Mouse (Mus musculus) kidney, embryonic 16.5 days (tissue): ENCODE measurements around the gene Gm16181. TPM values are rescaled to one million over a fixed set of nuclear protein-coding genes. Genes with fewer than 3 reads are reported as not detected.

Experiments used
- ATAC-seq: fragments of 200-750 bp; cut with Nextera tagmentation; 2 replicates; pipeline ENCODE4 v1.8.0; 2017; ENCODE audit warnings: moderate TSS enrichment; ENCODE audit not compliant: low FRiP score, low TSS enrichment
- H3K27ac ChIP-seq: fragments of 300-500 bp; sonication (generic); 2 replicates; pipeline ENCODE4 v1.5.1; 2014; ENCODE audit warnings: low read length
- H3K27me3 ChIP-seq: fragments of 300-500 bp; sonication (generic); 2 replicates; pipeline ENCODE4 v1.6.1; 2014; ENCODE audit warnings: low read length, control low read depth, mixed read lengths; ENCODE audit not compliant: insufficient read depth
- H3K36me3 ChIP-seq: fragments of 300-500 bp; sonication (generic); 2 replicates; pipeline ENCODE4 v1.6.1; 2014; ENCODE audit warnings: low read length, control low read depth, mixed read lengths; ENCODE audit not compliant: insufficient read depth
- H3K4me1 ChIP-seq: fragments of 300-500 bp; sonication (generic); 2 replicates; pipeline ENCODE4 v1.6.1; 2014; ENCODE audit warnings: low read length, control low read depth, mixed read lengths; ENCODE audit not compliant: insufficient read depth
- H3K4me2 ChIP-seq: fragments of 300-500 bp; sonication (generic); replicated peaks from 2 replicates; pipeline ENCODE4 v1.6.1; 2014; ENCODE audit warnings: low read depth, low read length
- H3K4me3 ChIP-seq: fragments of 300-500 bp; sonication (generic); 2 replicates; pipeline ENCODE4 v1.5.1; 2014; ENCODE audit warnings: mild to moderate bottlenecking, low read length
- H3K9ac ChIP-seq: fragments of 300-500 bp; sonication (generic); replicated peaks from 2 replicates; pipeline ENCODE4 v1.6.1; 2014; ENCODE audit warnings: low read length
- H3K9me3 ChIP-seq: fragments of 300-500 bp; sonication (generic); 2 replicates; pipeline ENCODE4 v1.6.1; 2016; ENCODE audit warnings: low read length, control low read depth
- WGBS: fragments of 180-500 bp; shearing (Covaris S2); extraction: QIAGEN DNeasy Blood & Tissue Kit; methylation state at CpG from one replicate; pipeline ENCODE4 v1.1.7; 2014; 5-methylcytosine and 5-hydroxymethylcytosine counted together
- polyA plus RNA-seq: library from polyadenylated mRNA; unstranded; fragments of >200 nt; fragmentation: Nextera tagmentation; extraction: Ambion mirVana; gene quantifications from 2 replicates; pipeline ENCODE4 v1.2.1, GENCODE M21; 2015

The Gm16181 gene
- polyA plus RNA-seq, 1 experiment from 2014 or later: 0.56 TPM

DNA sequence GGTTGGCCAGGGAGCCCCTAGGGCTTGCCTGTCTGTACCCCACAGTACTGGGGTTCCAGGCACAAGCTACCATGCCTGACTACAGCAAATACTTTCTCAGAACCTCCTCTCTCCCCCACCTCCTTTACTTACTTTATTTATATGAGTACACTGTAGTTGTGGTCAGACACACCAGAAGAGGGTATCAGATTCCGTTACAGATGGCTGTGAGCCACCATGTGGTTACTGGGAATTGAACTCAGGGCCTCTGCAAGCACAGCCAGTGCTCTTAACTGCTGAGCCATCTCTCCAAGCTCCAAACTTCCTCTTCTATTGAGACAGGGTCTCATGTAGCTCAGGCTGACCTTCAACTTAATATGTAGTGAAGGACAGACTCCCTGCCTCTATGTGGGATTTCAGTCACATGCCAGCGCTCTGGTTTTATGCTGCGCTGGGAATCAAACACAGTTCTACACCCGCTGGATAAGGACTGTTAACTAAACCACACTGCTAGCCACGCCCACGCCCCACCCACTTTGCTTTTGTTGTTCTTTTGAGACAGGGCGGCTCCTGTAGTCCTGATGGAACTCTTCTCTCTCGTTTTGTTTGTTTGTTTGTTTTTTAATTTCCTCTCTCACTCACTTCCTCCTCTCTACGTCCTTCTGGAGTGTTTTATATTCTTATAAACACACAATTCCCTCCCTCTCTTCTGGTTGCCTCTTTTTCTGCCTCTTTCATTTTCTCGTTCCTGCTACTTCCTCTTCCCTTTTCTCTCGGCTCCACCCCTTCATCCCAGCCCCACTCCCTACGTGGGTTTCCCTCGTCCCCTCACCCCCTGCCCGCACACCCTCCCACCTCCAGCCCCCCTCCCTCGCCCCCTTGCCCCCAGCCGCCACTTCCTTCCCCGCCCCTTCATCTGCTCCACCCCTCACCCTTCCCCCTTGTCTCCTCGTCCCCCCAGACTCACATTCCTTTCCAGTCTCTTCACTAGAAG is 34.7 kb upstream of the Gm16181 start:
- Histone ChIP-seq H3K27me3 (no peaks in the 10 kb centered on the region), H3K36me3 (no peaks in the 10 kb centered on the region), H3K9me3 (no peaks in the 10 kb centered on the region), H3K4me2 (peak overlapping the region; percentile 64), H3K27ac (peak overlapping the region; percentile 70), H3K4me1 (0 out of 2 replicates have a peak, but pooled peaks cover 6% of the 10 kb centered on the region), H3K4me3 (peak overlapping the region; percentile 49), H3K9ac (peak overlapping the region; percentile 28)
- WGBS: 3% methylated on average over 16 of the region's 18 CpGs
- peak; percentile 66 for ATAC-seq

DNA sequence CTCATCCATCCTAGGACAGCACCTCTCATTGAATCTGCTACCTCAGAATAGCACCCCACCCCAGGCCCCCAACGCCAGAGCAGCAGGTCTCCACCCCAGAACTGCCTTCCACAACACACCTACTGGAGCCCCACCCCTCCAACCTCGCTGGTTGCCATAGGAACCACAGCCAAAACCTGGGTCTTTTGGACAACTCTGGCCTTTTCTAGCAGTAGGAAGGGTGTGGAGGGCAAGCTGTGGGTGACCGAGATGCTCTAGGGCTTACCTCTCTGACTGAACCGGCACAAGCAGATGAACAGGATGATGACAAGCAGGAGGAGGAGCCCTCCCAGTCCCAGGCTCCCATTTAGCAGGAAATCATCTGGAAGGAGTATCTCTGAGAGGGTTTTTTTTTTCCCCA is 34.0 kb upstream of the Gm16181 start:
- Histone ChIP-seq H3K27me3 (no peaks in the 10 kb centered on the region), H3K36me3 (no peaks in the 10 kb centered on the region), H3K4me2 (peak overlapping the region; percentile 64), H3K9me3 (no peaks in the 10 kb centered on the region), H3K27ac (peak overlapping the region; percentile 70), H3K9ac (peak overlapping the region; percentile 28; the same call in 1 of the 2 replicates), H3K4me1 (0 out of 2 replicates have a peak, but pooled peaks cover 6% of the 10 kb centered on the region), H3K4me3 (peak overlapping the region; percentile 49)
- WGBS: 0% methylated on average over 4 of the region's 4 CpGs
- peak; percentile 36; the same call in 1 of the 2 replicates for ATAC-seq

DNA sequence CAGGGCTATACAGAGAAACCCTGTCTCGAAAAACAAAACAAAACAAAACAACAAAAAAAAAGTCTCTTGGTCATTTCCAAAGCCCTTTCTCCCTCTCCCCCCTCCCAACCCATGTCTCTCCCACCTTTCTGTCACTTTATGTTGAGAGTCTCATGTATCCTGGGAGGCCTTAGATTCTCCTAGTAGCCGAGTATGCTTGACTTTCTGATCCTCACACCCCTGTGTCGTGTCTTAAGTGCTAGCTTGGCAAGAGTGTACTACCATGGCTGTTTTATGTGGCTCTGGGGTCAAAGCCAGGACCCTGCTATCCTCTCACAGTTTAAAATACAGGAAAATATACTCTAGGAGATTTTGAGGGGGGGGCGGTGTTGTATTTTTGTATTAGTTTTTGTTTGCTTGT is 33.3 kb upstream of the Gm16181 start:
- Histone ChIP-seq H3K36me3 (no peaks in the 10 kb centered on the region), H3K4me2 (no peak overlapping the region), H3K9ac (no peak overlapping the region), H3K4me1 (0 out of 2 replicates have a peak, but pooled peaks cover 6% of the 10 kb centered on the region), H3K4me3 (no peak overlapping the region), H3K27me3 (no peaks in the 10 kb centered on the region), H3K9me3 (no peaks in the 10 kb centered on the region), H3K27ac (no peak overlapping the region)
- no peak for ATAC-seq
- WGBS: 55% methylated on average over 4 of the region's 4 CpGs

DNA sequence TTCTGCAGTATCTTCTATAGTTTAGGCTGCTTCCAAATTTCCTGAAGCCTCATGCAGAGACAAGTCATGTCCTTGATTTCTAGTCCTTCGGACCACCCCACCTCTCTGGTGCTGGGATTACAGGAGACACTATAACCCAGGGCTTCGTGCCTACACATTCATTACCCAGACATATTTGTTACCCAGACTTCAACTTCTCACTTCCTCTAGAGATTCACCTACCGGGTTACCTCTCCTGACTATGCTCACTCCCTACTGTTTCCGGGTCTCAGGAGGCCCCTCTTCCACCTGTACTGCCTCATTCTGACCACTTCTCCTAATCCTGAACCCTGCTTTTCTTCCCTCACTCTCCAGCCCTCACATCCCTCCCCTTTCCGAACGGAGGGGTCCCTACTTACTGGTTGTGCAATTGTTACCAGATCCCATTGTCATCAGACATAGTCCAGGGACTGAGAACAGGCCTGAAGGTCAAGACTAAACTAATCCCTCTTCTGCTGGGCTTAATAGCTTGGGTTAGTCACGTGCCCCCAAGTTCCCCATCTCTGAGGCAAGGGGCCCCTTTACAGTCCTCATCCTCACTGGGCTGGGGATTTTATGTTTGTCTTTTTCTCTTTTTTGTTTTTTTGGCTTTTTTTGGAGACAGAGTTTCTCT is 32.5 kb upstream of the Gm16181 start, which contains the start of gene Lst1:
Lst1 (minus strand) TSS at position 481 of the 652 bp plus-strand sequence.
- no peaks in the 10 kb centered on the region for H3K36me3 ChIP-seq
- H3K27ac ChIP-seq: no peak within 1 kb of the TSS
- no peaks in the 10 kb centered on the region for H3K9me3 ChIP-seq
- no peak for ATAC-seq
- 73% methylated on average over 7 of the region's 7 CpGs for WGBS
- no peak within 1 kb of the TSS for H3K4me3 ChIP-seq
- 0 out of 2 replicates have a peak, but pooled peaks cover 6% of the 10 kb centered on the region for H3K4me1 ChIP-seq
- no peak within 1 kb of the TSS for H3K4me2 ChIP-seq
- H3K9ac ChIP-seq: no peak within 1 kb of the TSS
- no peaks in the 10 kb centered on the region for H3K27me3 ChIP-seq

DNA sequence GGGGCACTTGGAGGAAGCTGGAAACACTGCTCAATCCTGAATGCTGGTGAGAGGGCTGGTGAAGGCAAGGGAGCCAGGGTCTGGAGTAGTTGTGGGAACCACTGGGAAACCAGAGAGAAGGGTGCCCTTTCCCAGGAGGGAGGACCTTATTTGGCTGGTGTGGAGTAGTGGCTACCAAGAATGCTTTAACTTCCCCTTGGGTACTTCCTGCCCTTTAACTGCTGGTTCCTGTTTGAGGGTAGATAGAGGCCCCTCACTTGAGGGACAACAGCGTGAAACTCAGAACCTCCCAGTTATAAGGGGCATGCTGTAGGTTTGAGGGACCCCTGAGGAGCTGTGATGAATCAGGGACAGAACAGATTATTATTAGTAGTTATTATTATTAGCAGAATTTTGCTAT is 31.4 kb upstream of the Gm16181 start:
- Histone ChIP-seq H3K4me1 (0 out of 2 replicates have a peak, but pooled peaks cover 6% of the 10 kb centered on the region), H3K9ac (no peak overlapping the region), H3K4me3 (no peak overlapping the region), H3K27me3 (no peaks in the 10 kb centered on the region), H3K36me3 (no peaks in the 10 kb centered on the region), H3K9me3 (no peaks in the 10 kb centered on the region), H3K4me2 (no peak overlapping the region), H3K27ac (no peak overlapping the region)
- 48% methylated on average over 1 of the region's 1 CpGs for WGBS
- ATAC-seq: no peak

DNA sequence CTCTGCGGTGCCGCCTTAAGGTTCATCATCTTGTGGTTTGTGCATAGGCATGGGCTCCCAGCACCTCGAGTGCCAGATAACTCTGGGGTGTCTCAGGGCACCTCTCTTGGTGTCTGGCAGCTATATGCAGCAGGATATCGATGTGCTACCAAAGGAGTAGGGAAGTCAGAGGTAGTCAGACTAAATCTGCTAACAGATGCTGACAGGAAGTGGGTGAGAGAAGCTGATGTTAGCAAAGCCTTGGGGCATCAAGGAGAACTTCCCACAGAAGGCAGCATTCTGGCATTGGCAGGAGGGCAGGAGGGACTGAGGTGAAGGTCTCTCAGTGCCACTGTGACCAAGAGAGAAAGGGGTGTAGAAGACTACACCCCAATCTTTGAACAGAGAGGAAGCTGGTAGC is 30.5 kb upstream of the Gm16181 start:
- H3K4me1 ChIP-seq: peaks cover 11% of the 10 kb centered on the region; the same call in 1 of the 2 replicates
- H3K36me3 ChIP-seq: no peaks in the 10 kb centered on the region
- ATAC-seq: no peak
- no peak overlapping the region for H3K4me2 ChIP-seq
- no peak overlapping the region for H3K9ac ChIP-seq
- H3K9me3 ChIP-seq: no peaks in the 10 kb centered on the region
- peaks cover 2% of the 10 kb centered on the region for H3K27me3 ChIP-seq
- no peak overlapping the region for H3K27ac ChIP-seq
- WGBS: 78% methylated on average over 4 of the region's 4 CpGs
- no peak overlapping the region for H3K4me3 ChIP-seq

DNA sequence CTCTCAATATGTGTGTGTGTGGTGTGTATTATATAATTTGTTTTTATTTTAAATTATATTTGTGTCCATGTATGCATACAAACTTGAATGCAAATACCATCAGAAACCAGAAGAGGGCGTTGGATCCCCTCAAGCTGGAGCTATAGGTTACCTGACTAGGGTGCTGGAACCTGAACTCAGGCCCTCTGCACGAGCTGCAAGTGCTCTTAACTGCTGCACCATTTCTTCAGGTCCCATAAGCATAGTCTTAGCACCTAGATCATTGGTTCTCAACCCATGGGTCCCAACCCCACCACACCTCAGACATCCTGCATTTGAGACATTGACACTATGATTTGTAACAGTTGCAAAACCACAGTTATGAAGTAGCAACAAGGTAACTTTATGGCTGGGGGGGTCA is 28.9 kb upstream of the Gm16181 start:
- no peaks in the 10 kb centered on the region for H3K36me3 ChIP-seq
- no peak for ATAC-seq
- peaks cover 15% of the 10 kb centered on the region for H3K27me3 ChIP-seq
- 69% methylated on average over 2 of the region's 2 CpGs for WGBS
- H3K4me3 ChIP-seq: no peak overlapping the region
- no peaks in the 10 kb centered on the region for H3K9me3 ChIP-seq
- no peak overlapping the region for H3K9ac ChIP-seq
- no peak overlapping the region for H3K4me2 ChIP-seq
- peaks cover 14% of the 10 kb centered on the region for H3K4me1 ChIP-seq
- H3K27ac ChIP-seq: no peak overlapping the region

DNA sequence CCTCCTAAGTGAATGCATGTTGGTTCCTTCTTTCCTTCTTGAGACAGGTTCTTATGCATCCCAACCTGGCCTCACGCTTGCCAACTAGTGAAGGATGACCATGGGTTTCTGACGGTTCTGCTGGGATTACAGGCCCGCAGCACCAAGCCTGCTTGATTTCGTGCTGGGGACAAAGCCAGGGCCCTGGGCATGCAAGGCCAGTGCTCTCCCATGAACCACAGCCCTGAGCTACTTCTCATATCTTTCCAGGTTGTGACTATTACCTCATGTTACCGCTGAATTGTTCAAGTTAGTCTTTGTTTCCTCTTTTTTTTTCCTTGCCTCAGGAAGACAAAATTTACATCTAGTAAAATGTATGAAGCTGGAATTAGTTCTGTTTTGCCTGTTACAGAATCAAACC is 27.7 kb upstream of the Gm16181 start:
- no peak overlapping the region for H3K4me2 ChIP-seq
- ATAC-seq: no peak
- no peak overlapping the region for H3K27ac ChIP-seq
- 80% methylated on average over 5 of the region's 5 CpGs for WGBS
- no peak overlapping the region for H3K9ac ChIP-seq
- H3K36me3 ChIP-seq: no peaks in the 10 kb centered on the region
- peaks cover 19% of the 10 kb centered on the region for H3K27me3 ChIP-seq
- H3K9me3 ChIP-seq: no peaks in the 10 kb centered on the region
- peaks cover 14% of the 10 kb centered on the region for H3K4me1 ChIP-seq
- no peak overlapping the region for H3K4me3 ChIP-seq

DNA sequence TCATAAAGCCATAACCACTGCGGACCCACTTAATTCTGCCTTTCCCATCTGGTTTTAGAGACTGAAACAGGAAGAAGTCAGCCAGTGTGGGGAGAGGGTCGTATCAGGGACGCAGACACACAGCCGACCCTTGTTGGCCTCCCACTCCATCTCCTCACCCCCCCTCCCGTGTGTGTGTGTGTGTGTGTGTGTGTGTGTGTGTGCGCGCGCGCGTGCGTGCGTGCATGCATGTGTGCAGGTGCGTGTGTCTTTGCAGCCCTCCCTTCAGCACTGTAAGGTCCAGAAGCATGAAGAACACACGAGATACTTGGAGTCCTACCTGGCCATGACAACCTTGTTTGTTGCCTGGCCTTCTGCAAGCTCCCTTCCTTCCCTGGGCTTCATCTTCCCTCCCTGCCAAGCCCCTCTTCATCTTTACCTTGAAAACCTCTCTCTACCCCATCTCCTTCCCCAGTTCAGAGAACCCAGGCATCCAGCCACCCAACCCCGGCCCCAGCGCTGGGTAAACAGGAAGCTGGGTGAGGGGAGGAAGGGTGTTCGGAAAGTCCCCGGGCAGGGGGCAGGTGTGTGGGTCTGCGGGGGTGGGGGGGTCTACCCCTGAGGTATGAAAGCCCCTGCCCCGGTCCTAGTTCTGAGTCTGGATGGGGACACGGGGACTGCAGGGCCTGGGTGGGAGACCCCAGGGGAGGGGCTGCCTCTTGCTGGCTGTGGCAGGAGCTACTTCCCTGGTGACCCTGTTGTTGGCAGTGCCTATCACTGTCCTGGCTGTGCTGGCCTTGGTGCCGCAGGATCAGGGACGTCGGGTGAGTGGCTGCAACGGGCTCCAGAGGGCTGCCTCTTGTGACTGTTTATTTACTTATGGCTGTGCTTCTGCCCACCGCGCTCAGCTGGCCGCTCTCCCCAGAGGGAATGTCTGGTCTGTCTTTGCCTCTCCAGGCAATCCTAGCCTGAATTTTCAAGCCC is 26.5 kb upstream of the Gm16181 start, which contains the start of gene Ltb:
Ltb (plus strand) TSS at position 559 of the 963 bp plus-strand sequence.
- Histone ChIP-seq H3K4me1 (peaks cover 14% of the 10 kb centered on the region), H3K9ac (peak within 1 kb of the TSS; percentile 47; the same call in 1 of the 2 replicates), H3K4me3 (peak within 1 kb of the TSS; percentile 43), H3K9me3 (no peaks in the 10 kb centered on the region), H3K27ac (no peak within 1 kb of the TSS), H3K36me3 (no peaks in the 10 kb centered on the region), H3K4me2 (peak within 1 kb of the TSS; percentile 68; the same call in 1 of the 2 replicates), H3K27me3 (peaks cover 27% of the 10 kb centered on the region)
- peak; percentile 40; the same call in 1 of the 2 replicates for ATAC-seq
- 61% methylated on average over 28 of the region's 28 CpGs for WGBS
